Mouse (Mus musculus): Measurements from ENCODE around the gene Ergic2. TPM values are rescaled to one million over a fixed set of nuclear protein-coding genes. Genes with fewer than 3 reads are reported as not detected.
"Not testable (repeated sequence)": the region's sequence is repeated elsewhere in the genome, so short reads cannot be mapped to it uniquely, and the experiment has no call there.

Ergic2 gene
- polyA plus RNA-seq, 2 experiments from 2014 or later = 165 to 174 TPM

- ATAC-seq = no peak
Observed at GRCm38 (mm10) chr6:148207522-148207921, 4.7 kb downstream of the Ergic2 start.

- no peak for ATAC-seq
Observed at GRCm38 (mm10) chr6:148205134-148205533, 7.0 kb downstream of the Ergic2 start.

- no peak for ATAC-seq
Observed at GRCm38 (mm10) chr6:148199729-148200128, 12.4 kb downstream of the Ergic2 start.

- ATAC-seq = no peak
Observed at GRCm38 (mm10) chr6:148199177-148199576, 13.0 kb downstream of the Ergic2 start.

- no peak for ATAC-seq
Observed at GRCm38 (mm10) chr6:148193972-148194701, 18.0 kb downstream of the Ergic2 start.

GRCm38 (mm10) chr6:148185694-148186093, 26.5 kb downstream of the Ergic2 start:
- no peak for ATAC-seq

GRCm38 (mm10) chr6:148172904-148173303, 39.3 kb downstream of the Ergic2 start:
- no peak for ATAC-seq

- ATAC-seq = not testable (repeated sequence)
Observed at GRCm38 (mm10) chr6:148152305-148152704, 59.9 kb downstream of the Ergic2 start.

- ATAC-seq = no peak
Observed at GRCm38 (mm10) chr6:148142421-148142820, 69.8 kb downstream of the Ergic2 start.

GRCm38 (mm10) chr6:148141874-148142273, 70.3 kb downstream of the Ergic2 start:
- no peak for ATAC-seq

- ATAC-seq = no peak
Observed at GRCm38 (mm10) chr6:148139288-148139995, 72.7 kb downstream of the Ergic2 start.

GRCm38 (mm10) chr6:148135769-148136382, 76.3 kb downstream of the Ergic2 start:
- no peak for ATAC-seq

GRCm38 (mm10) chr6:148133536-148133935, 78.6 kb downstream of the Ergic2 start:
- no peak for ATAC-seq

- no peak for ATAC-seq
Observed at GRCm38 (mm10) chr6:148132314-148132713, 79.9 kb downstream of the Ergic2 start.

Other genes with a start within 250 kb of the Ergic2 start
- 1 to 10 TPM; 3.0 to 5.3 TPM for gene Far2, start 165.1 kb downstream of the Ergic2 start, polyA plus RNA-seq (2017; shearing (Covaris generic))
- gene Tmtc1, start 232.0 kb upstream of the Ergic2 start, polyA plus RNA-seq (2017; shearing (Covaris generic)) = not detected